Mouse (Mus musculus): ENCODE results near the gene Ptms. TPM values are rescaled to one million over a fixed set of nuclear protein-coding genes. Genes with fewer than 3 reads are reported as not detected.

The Ptms gene
- total and polyA plus RNA-seq, 3 experiments = 828 to 2,873 (median 858) TPM

- DNase-seq = peak; percentile 58
Observed at GRCm38 (mm10) chr6:124930231-124930630, 10.3 kb upstream of the Ptms start.

GRCm38 (mm10) chr6:124925941-124926340 is 6.0 kb upstream of the Ptms start:
- DNase-seq = peak; percentile 70

GRCm38 (mm10) chr6:124925173-124925793 is 5.4 kb upstream of the Ptms start:
- DNase-seq = peak; percentile 9

GRCm38 (mm10) chr6:124921539-124921938 is 1.6 kb upstream of the Ptms start:
- DNase-seq = peak; percentile 8

GRCm38 (mm10) chr6:124920318-124921085 is 599 bp upstream of the Ptms start:
- DNase-seq = no peak

- DNase-seq = no peak
Observed at GRCm38 (mm10) chr6:124918890-124919627, 844 bp downstream of the Ptms start.

- DNase-seq = no peak
Observed at GRCm38 (mm10) chr6:124918331-124918690, 1.6 kb downstream of the Ptms start.

- DNase-seq = peak; percentile 98
Observed at GRCm38 (mm10) chr6:124917518-124918330, 2.2 kb downstream of the Ptms start.

GRCm38 (mm10) chr6:124916695-124917517 is 3.0 kb downstream of the Ptms start:
- DNase-seq = peak; percentile 95

GRCm38 (mm10) chr6:124915942-124916694 is 3.8 kb downstream of the Ptms start:
- DNase-seq = peak; percentile 41

- DNase-seq = peak; percentile 34
Observed at GRCm38 (mm10) chr6:124915160-124915941, 4.6 kb downstream of the Ptms start.

- DNase-seq = no peak
Observed at GRCm38 (mm10) chr6:124914511-124914910, 5.4 kb downstream of the Ptms start.

- DNase-seq = peak; percentile 42
Observed at GRCm38 (mm10) chr6:124913721-124914285, 6.1 kb downstream of the Ptms start.

GRCm38 (mm10) chr6:124913214-124913613 is 6.7 kb downstream of the Ptms start:
- DNase-seq = peak; percentile 33

- no peak for DNase-seq
Observed at GRCm38 (mm10) chr6:124911533-124912218, 8.2 kb downstream of the Ptms start, which contains the start of gene Lag3. Gene Lag3, minus strand, starts transcription at chr6:124911705.

GRCm38 (mm10) chr6:124910032-124910431 is 9.9 kb downstream of the Ptms start:
- DNase-seq = no peak

- no peak for DNase-seq
Observed at GRCm38 (mm10) chr6:124907767-124908166, 12.1 kb downstream of the Ptms start.

All from adrenal gland, adult 2 months (tissue).